Mouse (Mus musculus) lung, postnatal 0 days (tissue): Measurements from ENCODE around the gene Chic2. TPM values are rescaled to one million over a fixed set of nuclear protein-coding genes. Genes with fewer than 3 reads are reported as not detected.

Experiments used
- ATAC-seq: fragments of 200-750 bp; cut with Nextera tagmentation; 2 replicates; pipeline ENCODE4 v1.8.0; 2017; ENCODE audit warnings: moderate library complexity
- DNase-seq: peaks from one replicate; pipeline ENCODE4 v3.0.0-alpha.2; 2016; ENCODE audit warnings: low spot score
- H3K27ac ChIP-seq: fragments of 300-500 bp; sonication (generic); 2 replicates; pipeline ENCODE4 v1.5.1; 2014; ENCODE audit warnings: antibody characterized with exemption, mild to moderate bottlenecking, low read length, mixed read lengths
- H3K27me3 ChIP-seq: fragments of 300-500 bp; sonication (generic); replicated peaks from 2 replicates; pipeline ENCODE4 v1.6.1; 2014; ENCODE audit warnings: low read length, mixed read lengths; ENCODE audit not compliant: insufficient read depth
- H3K36me3 ChIP-seq: fragments of 300-500 bp; sonication (generic); 2 replicates; pipeline ENCODE4 v1.6.1; 2014; ENCODE audit warnings: low read length, mixed read lengths; ENCODE audit not compliant: insufficient read depth
- H3K4me1 ChIP-seq: fragments of 300-500 bp; sonication (generic); 2 replicates; pipeline ENCODE4 v1.6.1; 2014; ENCODE audit warnings: antibody characterized with exemption, low read depth, low read length, mixed read lengths; ENCODE audit not compliant: insufficient read depth
- H3K4me2 ChIP-seq: fragments of 300-500 bp; sonication (generic); replicated peaks from 2 replicates; pipeline ENCODE4 v1.6.1; 2014; ENCODE audit warnings: low read depth, mild to moderate bottlenecking, low read length, moderate library complexity, mixed read lengths
- H3K4me3 ChIP-seq: fragments of 300-500 bp; sonication (generic); 2 replicates; pipeline ENCODE4 v1.5.1; 2014; ENCODE audit warnings: low read depth, low read length
- H3K9ac ChIP-seq: fragments of 300-500 bp; sonication (generic); replicated peaks from 2 replicates; pipeline ENCODE4 v1.6.1; 2014; ENCODE audit warnings: low read depth, mild to moderate bottlenecking
- H3K9me3 ChIP-seq: fragments of 300-500 bp; sonication (generic); 2 replicates; pipeline ENCODE4 v1.6.1; 2016; ENCODE audit warnings: low read length, mixed read lengths
- CTCF ChIP-seq: IDR thresholded peaks from 2 replicates; pipeline ENCODE4 v1.5.1; 2016; ENCODE audit warnings: antibody characterized with exemption, mild to moderate bottlenecking
- EP300 ChIP-seq: IDR thresholded peaks from 2 replicates; pipeline ENCODE4 v1.6.1; 2016; ENCODE audit warnings: antibody characterized with exemption, mild to moderate bottlenecking, control low read depth
- WGBS: fragments of 180-500 bp; shearing (Covaris S2); extraction: QIAGEN DNeasy Blood & Tissue Kit; methylation state at CpG from one replicate; pipeline ENCODE4 v1.1.7; 2014; 5-methylcytosine and 5-hydroxymethylcytosine counted together
- polyA plus RNA-seq: library from polyadenylated mRNA; unstranded; fragments of >200 nt; fragmentation: Nextera tagmentation; extraction: Ambion mirVana; gene quantifications from 2 replicates; pipeline ENCODE4 v1.2.1, GENCODE M21; 2015

Chic2 gene
- polyA plus RNA-seq, 1 experiment from 2014 or later, result 56.9 TPM

DNA sequence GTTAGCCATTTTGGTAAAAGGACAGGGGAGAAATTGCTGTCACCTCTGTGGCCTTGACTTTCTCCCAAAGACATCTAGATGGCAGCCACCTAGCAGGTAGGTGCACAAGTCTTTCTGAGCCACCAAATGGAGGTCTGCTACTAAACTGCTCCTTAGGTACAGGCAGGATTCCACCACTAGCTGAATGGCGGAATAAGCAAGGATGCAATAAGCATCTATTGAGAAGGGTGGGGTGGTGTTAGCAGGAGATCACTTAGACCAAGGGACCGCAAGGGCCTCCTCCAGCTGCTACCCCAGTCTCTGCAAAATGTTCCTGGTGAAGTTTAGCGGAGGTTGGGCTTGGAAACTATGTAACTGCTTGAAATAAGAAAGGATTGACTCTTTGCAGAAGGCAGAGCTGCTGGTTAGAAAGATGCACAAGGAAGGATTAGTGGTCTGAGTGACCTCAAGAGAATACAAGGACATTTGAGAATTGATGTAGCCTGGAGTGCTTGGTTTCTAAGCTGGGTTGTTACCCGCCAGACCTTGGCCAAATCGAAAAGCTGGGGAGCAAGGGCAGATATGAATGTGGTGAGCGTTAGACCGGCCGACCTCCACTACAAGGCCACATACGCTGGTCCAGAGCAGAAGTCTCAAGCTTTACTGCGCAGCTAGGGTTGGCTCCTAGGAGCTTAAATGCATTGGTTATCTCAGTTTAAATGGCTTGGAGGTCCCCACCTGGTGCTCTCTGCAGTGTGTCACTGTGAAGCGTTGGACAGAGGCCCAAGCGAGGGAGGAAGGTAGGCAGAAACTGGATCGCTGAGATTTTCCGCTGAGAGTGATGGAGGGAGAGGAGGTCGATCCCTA is 30.2 kb upstream of the Chic2 start:
- Histone ChIP-seq H3K4me3 (no peak overlapping the region), H3K4me2 (no peak overlapping the region), H3K9me3 (no peaks in the 10 kb centered on the region), H3K9ac (no peak overlapping the region), H3K27me3 (peaks cover 82% of the 10 kb centered on the region), H3K27ac (no peak overlapping the region), H3K4me1 (peaks cover 4% of the 10 kb centered on the region; the same call in 1 of the 2 replicates), H3K36me3 (no peaks in the 10 kb centered on the region)
- no peak for ATAC-seq
- WGBS, result 9% methylated on average over 15 of the region's 15 CpGs
- TF ChIP-seq CTCF (no peak), EP300 (no peak)
- no peak for DNase-seq

- 4% methylated on average over 4 of the region's 4 CpGs for WGBS
- TF ChIP-seq CTCF (no peak), EP300 (no peak)
- no peaks in the 10 kb centered on the region for H3K9me3 ChIP-seq
- DNase-seq (no peak), ATAC-seq (no peak)
- no peak overlapping the region for H3K4me3 ChIP-seq
- H3K27me3 ChIP-seq, result peaks cover 80% of the 10 kb centered on the region
- no peak overlapping the region for H3K27ac ChIP-seq
- no peak overlapping the region for H3K4me2 ChIP-seq
- H3K36me3 ChIP-seq, result no peaks in the 10 kb centered on the region
- no peak overlapping the region for H3K9ac ChIP-seq
- H3K4me1 ChIP-seq, result peaks cover 4% of the 10 kb centered on the region; the same call in 1 of the 2 replicates
Measured at GRCm38 (mm10) chr5:75074132-75074531, 29.6 kb upstream of the Chic2 start.

DNA sequence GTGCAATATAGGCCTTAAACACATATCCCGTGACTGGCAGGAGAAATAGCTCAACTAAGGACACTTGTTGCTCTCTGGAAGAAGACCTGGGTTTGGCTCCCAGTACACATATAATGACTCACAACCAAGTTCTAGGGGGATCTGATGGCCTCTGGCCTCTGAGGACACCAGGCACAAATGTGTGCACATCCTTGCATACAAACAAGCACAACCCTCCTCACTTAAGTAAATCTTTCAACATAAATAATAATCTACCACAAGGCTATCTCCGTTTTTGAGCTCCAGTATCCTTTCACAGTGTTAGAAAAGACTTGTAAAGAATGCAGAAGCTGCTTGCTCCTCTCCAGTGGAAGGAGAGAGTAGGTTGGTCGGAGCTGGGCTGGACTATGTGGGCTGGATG is 29.1 kb upstream of the Chic2 start:
- Histone ChIP-seq H3K4me3 (no peak overlapping the region), H3K4me1 (peaks cover 4% of the 10 kb centered on the region; the same call in 1 of the 2 replicates), H3K36me3 (no peaks in the 10 kb centered on the region), H3K9me3 (no peaks in the 10 kb centered on the region), H3K9ac (no peak overlapping the region), H3K27me3 (peaks cover 80% of the 10 kb centered on the region), H3K4me2 (no peak overlapping the region), H3K27ac (no peak overlapping the region)
- no peak for DNase-seq
- ATAC-seq, result no peak
- TF ChIP-seq EP300 (no peak), CTCF (no peak)
- WGBS, result 13% methylated on average over 3 of the region's 3 CpGs

DNA sequence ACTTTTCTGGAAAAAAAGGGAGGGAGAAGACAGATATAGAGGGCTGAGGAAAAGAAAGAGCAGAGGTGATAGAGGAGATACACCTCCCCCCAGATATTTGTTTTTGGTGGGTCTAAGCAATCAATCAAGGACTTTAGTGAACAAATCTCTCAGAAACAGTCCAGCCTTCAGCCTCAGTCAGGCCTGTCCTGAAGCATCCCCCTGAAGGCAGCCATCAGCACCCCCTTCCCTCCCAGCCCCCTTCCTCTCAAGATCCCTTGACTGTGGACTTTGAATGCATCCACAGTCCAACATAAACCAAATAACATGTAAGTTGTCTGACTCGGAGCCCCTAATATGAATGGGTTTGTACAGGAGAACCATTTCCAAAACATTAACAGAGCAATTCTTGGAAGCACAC is 28.6 kb upstream of the Chic2 start:
- TF ChIP-seq EP300 (no peak), CTCF (no peak)
- no peak overlapping the region for H3K4me2 ChIP-seq
- WGBS, result 24% methylated on average over 1 of the region's 1 CpGs
- H3K27me3 ChIP-seq, result peaks cover 80% of the 10 kb centered on the region
- peaks cover 4% of the 10 kb centered on the region; the same call in 1 of the 2 replicates for H3K4me1 ChIP-seq
- H3K9ac ChIP-seq, result no peak overlapping the region
- H3K36me3 ChIP-seq, result no peaks in the 10 kb centered on the region
- H3K9me3 ChIP-seq, result no peaks in the 10 kb centered on the region
- DNase-seq (no peak), ATAC-seq (no peak)
- no peak overlapping the region for H3K4me3 ChIP-seq
- H3K27ac ChIP-seq, result no peak overlapping the region

- H3K9ac ChIP-seq, result no peak overlapping the region
- no peaks in the 10 kb centered on the region for H3K9me3 ChIP-seq
- no peak overlapping the region for H3K27ac ChIP-seq
- no peak overlapping the region for H3K4me3 ChIP-seq
- H3K4me1 ChIP-seq, result peaks cover 4% of the 10 kb centered on the region; the same call in 1 of the 2 replicates
- H3K27me3 ChIP-seq, result peaks cover 80% of the 10 kb centered on the region
- no peaks in the 10 kb centered on the region for H3K36me3 ChIP-seq
- H3K4me2 ChIP-seq, result no peak overlapping the region
- WGBS, result 11% methylated on average over 4 of the region's 4 CpGs
- DNase-seq (no peak), ATAC-seq (no peak)
- TF ChIP-seq CTCF, result no peak
- TF ChIP-seq EP300, result no peak
Measured at GRCm38 (mm10) chr5:75072532-75072931, 28.0 kb upstream of the Chic2 start.

- Histone ChIP-seq H3K4me1 (peaks cover 4% of the 10 kb centered on the region; the same call in 1 of the 2 replicates), H3K9me3 (no peaks in the 10 kb centered on the region), H3K4me2 (no peak overlapping the region), H3K9ac (no peak overlapping the region), H3K27ac (no peak overlapping the region), H3K27me3 (peaks cover 80% of the 10 kb centered on the region), H3K4me3 (no peak overlapping the region), H3K36me3 (no peaks in the 10 kb centered on the region)
- TF ChIP-seq EP300, result no peak
- no peak for TF ChIP-seq CTCF
- no peak for ATAC-seq
- DNase-seq, result no peak
- WGBS, result 3% methylated on average over 10 of the region's 10 CpGs
Measured at GRCm38 (mm10) chr5:75071951-75072350, 27.4 kb upstream of the Chic2 start.
